8 mouse cellular contexts compared by ENCODE assay signal in the genomic region with DNA sequence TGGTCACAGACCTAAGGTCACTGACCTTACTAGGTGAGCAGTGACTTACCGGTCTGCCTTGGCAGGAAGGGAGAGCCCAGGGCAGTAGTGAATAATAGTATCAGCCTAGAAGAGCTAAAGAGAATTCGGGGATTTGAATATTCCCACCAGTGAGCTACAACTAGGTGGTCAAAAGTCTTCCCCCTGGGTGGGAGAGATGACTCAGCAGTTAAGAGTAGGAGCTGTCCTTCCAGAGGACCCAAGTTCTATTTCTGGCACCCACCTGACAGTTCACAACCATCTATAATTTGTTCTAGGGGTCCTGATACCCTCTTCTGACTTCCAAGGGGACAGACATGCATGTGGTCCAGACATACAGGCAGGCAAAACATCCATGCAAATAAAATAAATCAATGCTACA.
DNase-seq lines count a peak whose midpoint lies in the region; ATAC-seq and TF ChIP-seq lines count a peak whose summit lies in the region.

No protein-coding gene starts in this region.

- no peak for ATAC-seq in heart, embryonic 12.5 days (ENCODE audit: insufficient number of reproducible peaks, low FRiP score)
- no peak for ATAC-seq in lung, embryonic 16.5 days (ENCODE audit: low read depth)
- ATAC-seq in hindbrain, postnatal 0 days: no peak

- DNase-seq in heart, postnatal 14 days: no peak
- DNase-seq in lung, postnatal 4 days: no peak
- no peak for DNase-seq in hindbrain, postnatal 0 days (ENCODE audit: low spot score)
- no peak for DNase-seq in thymus, postnatal 25 days
- DNase-seq in ovary, postnatal 10 days (ENCODE audit: low spot score): no peak

- H3K4me3 ChIP-seq in heart, embryonic 12.5 days: peak overlapping the region; percentile 56; the same call in 1 of the 2 replicates
- no peak overlapping the region for H3K4me3 ChIP-seq in lung, embryonic 16.5 days (ENCODE audit: low read length)
- H3K4me3 ChIP-seq in hindbrain, postnatal 0 days (ENCODE audit: low read length): no peak overlapping the region
- H3K4me3 ChIP-seq in myocyte: no peak overlapping the region

- no peak overlapping the region for H3K27ac ChIP-seq in heart, embryonic 12.5 days (ENCODE audit: poor library complexity, severe bottlenecking)
- H3K27ac ChIP-seq in lung, embryonic 16.5 days (ENCODE audit: low read length): peak overlapping the region; percentile 20; the same call in 1 of the 2 replicates
- H3K27ac ChIP-seq in hindbrain, postnatal 0 days: no peak overlapping the region

- WGBS in heart, embryonic 12.5 days: 60% methylated on average over 2 of the region's 2 CpGs
- 41% methylated on average over 2 of the region's 2 CpGs for WGBS in lung, embryonic 16.5 days
- WGBS in hindbrain, postnatal 0 days: 66% methylated on average over 2 of the region's 2 CpGs

- H3K79me2 ChIP-seq in myocyte (ENCODE audit: control insufficient read depth, insufficient read depth): no peaks in the 10 kb centered on the region

- H3K4me2 ChIP-seq in heart, embryonic 12.5 days: peak overlapping the region; percentile 85
- H3K4me2 ChIP-seq in lung, embryonic 16.5 days (ENCODE audit: low read depth, low read length): peak overlapping the region; percentile 92
- peak overlapping the region; percentile 90 for H3K4me2 ChIP-seq in hindbrain, postnatal 0 days (ENCODE audit: low read depth, low read length)
- peak overlapping the region; percentile 81 for H3K4me2 ChIP-seq in myocyte (ENCODE audit: low read depth)

- no peaks in the 10 kb centered on the region for H3K9me3 ChIP-seq in heart, embryonic 12.5 days (replicated peaks)
- no peaks in the 10 kb centered on the region for H3K9me3 ChIP-seq in lung, embryonic 16.5 days (ENCODE audit: control insufficient read depth, low read length)
- H3K9me3 ChIP-seq in hindbrain, postnatal 0 days (ENCODE audit: low read length): no peaks in the 10 kb centered on the region

- no peak overlapping the region for H3ac ChIP-seq in myocyte (ENCODE audit: control insufficient read depth, insufficient read length)

- H3K9ac ChIP-seq in heart, embryonic 12.5 days: no peak overlapping the region
- H3K9ac ChIP-seq in lung, embryonic 16.5 days (ENCODE audit: low read length): no peak overlapping the region
- no peak overlapping the region for H3K9ac ChIP-seq in hindbrain, postnatal 0 days (replicated peaks; ENCODE audit: low read length)

- no peak for TF ChIP-seq CTCF in hindbrain, postnatal 0 days (IDR thresholded peaks at IDR 0.05; ENCODE audit: low read depth)

- intact Hi-C loops in heart, postnatal 14 days (cut with DNase I): no loop called here

- no peaks in the 10 kb centered on the region for H3K36me3 ChIP-seq in heart, embryonic 12.5 days
- H3K36me3 ChIP-seq in lung, embryonic 16.5 days (ENCODE audit: control insufficient read depth, insufficient read depth, low read length): no peaks in the 10 kb centered on the region
- no peaks in the 10 kb centered on the region for H3K36me3 ChIP-seq in hindbrain, postnatal 0 days (ENCODE audit: insufficient read depth, low read length)
- H3K36me3 ChIP-seq in myocyte (ENCODE audit: control insufficient read depth, insufficient read depth): no peaks in the 10 kb centered on the region

- H3K27me3 ChIP-seq in heart, embryonic 12.5 days (replicated peaks): no peaks in the 10 kb centered on the region
- H3K27me3 ChIP-seq in lung, embryonic 16.5 days (ENCODE audit: control insufficient read depth, insufficient read depth, low read depth, low read length): no peaks in the 10 kb centered on the region
- H3K27me3 ChIP-seq in hindbrain, postnatal 0 days (ENCODE audit: insufficient read depth, low read length): no peaks in the 10 kb centered on the region
- no peaks in the 10 kb centered on the region for H3K27me3 ChIP-seq in myocyte (ENCODE audit: control insufficient read depth, insufficient read depth, insufficient read length)

- no peak for TF ChIP-seq POLR2A in myocyte (IDR thresholded peaks at IDR 0.05; ENCODE audit: insufficient read length, low read depth)

- H3K4me1 ChIP-seq in heart, embryonic 12.5 days (replicated peaks): peaks cover 19% of the 10 kb centered on the region
- H3K4me1 ChIP-seq in lung, embryonic 16.5 days (replicated peaks; ENCODE audit: control insufficient read depth, insufficient read depth, low read length): peaks cover 19% of the 10 kb centered on the region
- H3K4me1 ChIP-seq in hindbrain, postnatal 0 days (ENCODE audit: insufficient read depth, low read length): 0 out of 2 replicates have a peak, but pooled peaks cover 3% of the 10 kb centered on the region

TF ChIP-seq in myocyte, 11 proteins besides CTCF, POLR2A, EP300 and RAD21:
- TF ChIP-seq E2F4 (IDR thresholded peaks at IDR 0.05; ENCODE audit: insufficient read depth): no peak
- no peak for TF ChIP-seq SRF (IDR thresholded peaks at IDR 0.05; ENCODE audit: control insufficient read depth, insufficient read length, low read depth)
- TF ChIP-seq POLR2AphosphoS2 (IDR thresholded peaks at IDR 0.05; ENCODE audit: insufficient read length, low read depth): no peak
- TF ChIP-seq REST (IDR thresholded peaks at IDR 0.05; ENCODE audit: insufficient read depth, insufficient read length): no peak
- no peak for TF ChIP-seq CEBPB (IDR thresholded peaks at IDR 0.05; ENCODE audit: insufficient read depth, poor library complexity, severe bottlenecking)
- no peak for TF ChIP-seq USF1 (IDR thresholded peaks at IDR 0.05; ENCODE audit: low read depth)
- TF ChIP-seq TCF12 (IDR thresholded peaks at IDR 0.05; ENCODE audit: insufficient read depth, poor library complexity, severe bottlenecking): no peak
- no peak for TF ChIP-seq MYOG (IDR thresholded peaks at IDR 0.05; ENCODE audit: control insufficient read depth in 1 of 3, insufficient read depth in 1 of 3, insufficient read length in 2 of 3, low read depth in 2 of 3)
- TF ChIP-seq TCF3 (IDR thresholded peaks at IDR 0.05; ENCODE audit: insufficient read length, low read depth): no peak
- no peak for TF ChIP-seq MYOD1 (IDR thresholded peaks at IDR 0.05; ENCODE audit: control insufficient read depth in 1 of 3, insufficient read length in 2 of 3, low read depth in 2 of 3)
- no peak for TF ChIP-seq MAX (IDR thresholded peaks at IDR 0.05; ENCODE audit: low read depth)
